ENCODE assay signal across 26 mouse cellular contexts in the genomic region with DNA sequence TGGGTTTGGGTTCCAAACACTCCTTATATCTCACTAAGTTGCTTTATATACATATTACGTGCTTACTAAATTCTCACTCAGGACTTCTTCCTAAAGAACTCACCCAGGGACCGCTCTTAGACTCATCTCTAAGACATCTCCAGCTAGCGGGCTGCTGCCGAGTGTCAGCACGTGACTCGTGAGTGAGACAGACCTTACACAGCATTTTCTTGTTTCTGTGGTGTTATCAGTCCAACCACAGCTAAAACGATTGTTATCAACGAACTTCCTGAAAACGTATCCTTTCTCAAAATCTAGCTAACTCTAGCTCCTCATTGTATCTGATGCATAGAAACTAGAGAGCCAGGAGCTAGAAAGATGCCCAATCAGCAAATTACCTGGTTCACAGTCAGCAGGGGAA.
"Had no signal": no experiment of that assay in that cellular context is flagged by ENCODE, and none has a peak within 500 bp of the region (broad histone marks: within the 10 kb centered on the region; RNA-seq: fewer than 3 reads in every experiment).

No protein-coding gene starts in this region.

- H3K36me3 ChIP-seq: heart, embryonic 13.5 days; heart, embryonic 15.5 days; hindbrain, embryonic 13.5 days; hindbrain, embryonic 15.5 days; kidney, embryonic 15.5 days; limb, embryonic 13.5 days; limb, embryonic 15.5 days; liver, embryonic 12.5 days had no signal

- H3K4me2 ChIP-seq: heart, embryonic 11.5 days; heart, embryonic 13.5 days; heart, embryonic 15.5 days; hindbrain, embryonic 13.5 days; hindbrain, embryonic 15.5 days; kidney, embryonic 15.5 days; limb, embryonic 13.5 days; limb, embryonic 15.5 days; liver, embryonic 12.5 days had no signal

- ATAC-seq: hindbrain, postnatal 0 days; intestine, embryonic 16.5 days; liver, embryonic 12.5 days had no signal

- H3K4me1 ChIP-seq: heart, embryonic 13.5 days; heart, embryonic 15.5 days; hindbrain, embryonic 13.5 days; hindbrain, embryonic 15.5 days; kidney, embryonic 15.5 days; limb, embryonic 13.5 days; limb, embryonic 15.5 days; liver, embryonic 12.5 days had no signal

- H3K9ac ChIP-seq: heart, embryonic 13.5 days; heart, embryonic 15.5 days; hindbrain, embryonic 13.5 days; hindbrain, embryonic 15.5 days; kidney, embryonic 15.5 days; limb, embryonic 13.5 days; limb, embryonic 15.5 days; liver, embryonic 12.5 days had no signal

- H3K27ac ChIP-seq: gastrocnemius, adult 2 months; heart, adult 2 months; heart, embryonic 13.5 days; heart, embryonic 15.5 days; hindbrain, embryonic 13.5 days; hindbrain, embryonic 15.5 days; hindbrain, postnatal 0 days; kidney, embryonic 15.5 days; kidney, postnatal 0 days; limb, embryonic 13.5 days; limb, embryonic 15.5 days; liver, embryonic 12.5 days had no signal

- H3K27me3 ChIP-seq: heart, embryonic 13.5 days; heart, embryonic 15.5 days; hindbrain, embryonic 13.5 days; hindbrain, embryonic 15.5 days; kidney, embryonic 15.5 days; limb, embryonic 13.5 days; limb, embryonic 15.5 days; liver, embryonic 12.5 days had no signal

- H3K4me3 ChIP-seq: gastrocnemius, adult 2 months; heart, adult 2 months; heart, embryonic 13.5 days; heart, embryonic 15.5 days; hindbrain, embryonic 13.5 days; hindbrain, embryonic 15.5 days; kidney, embryonic 15.5 days; limb, embryonic 13.5 days; limb, embryonic 15.5 days; liver, embryonic 12.5 days had no signal

- DNase-seq: gastrocnemius, adult 2 months; gastrocnemius, postnatal 10 days; gastrocnemius, postnatal 25 days; heart, adult 11 months; heart, adult 2 months; heart, postnatal 4 days; kidney, adult 11 months; kidney, adult 2 months; kidney, adult 9 months; kidney, postnatal 14 days; kidney, postnatal 36 days; layer of hippocampus, adult 9-11 months; layer of hippocampus, postnatal 36 days; left cerebral cortex, postnatal 4 days had no signal

- H3K9me3 ChIP-seq: heart, embryonic 13.5 days; heart, embryonic 15.5 days; hindbrain, embryonic 13.5 days; hindbrain, embryonic 15.5 days; kidney, embryonic 15.5 days; limb, embryonic 13.5 days; limb, embryonic 15.5 days had no signal
